Mouse (Mus musculus) CH12.LX (cell line): ENCODE data around the gene Slc17a5.

Source experiments
- CHD2 ChIP-seq: IDR thresholded peaks from 2 replicates; pipeline ENCODE4 v1.6.1; 2011; ENCODE audit warnings: low read length, improper control_type of control experiment
- E2F4 ChIP-seq: IDR thresholded peaks from 2 replicates; pipeline ENCODE4 v1.6.1; 2011; ENCODE audit warnings: low read depth, low read length, improper control_type of control experiment; ENCODE audit not compliant: insufficient replicate concordance
- MYC ChIP-seq: IDR thresholded peaks from 2 replicates; pipeline ENCODE4 v1.6.1; 2011; ENCODE audit warnings: low read depth, mild to moderate bottlenecking, improper control_type of control experiment, low read length
- POLR2A ChIP-seq: IDR thresholded peaks from 2 replicates; pipeline ENCODE4 v1.6.1; 2011; ENCODE audit warnings: low read depth, mild to moderate bottlenecking, improper control_type of control experiment, low read length
- RAD21 ChIP-seq: IDR thresholded peaks from 2 replicates; pipeline ENCODE4 v1.6.1; 2011; ENCODE audit warnings: low read depth, mild to moderate bottlenecking, low read length, improper control_type of control experiment, moderate library complexity
- ZMIZ1 ChIP-seq: IDR thresholded peaks from 2 replicates; pipeline ENCODE4 v1.6.1; 2012; ENCODE audit warnings: low read depth, mild to moderate bottlenecking, inconsistent platforms, low read length, improper control_type of control experiment

DNA sequence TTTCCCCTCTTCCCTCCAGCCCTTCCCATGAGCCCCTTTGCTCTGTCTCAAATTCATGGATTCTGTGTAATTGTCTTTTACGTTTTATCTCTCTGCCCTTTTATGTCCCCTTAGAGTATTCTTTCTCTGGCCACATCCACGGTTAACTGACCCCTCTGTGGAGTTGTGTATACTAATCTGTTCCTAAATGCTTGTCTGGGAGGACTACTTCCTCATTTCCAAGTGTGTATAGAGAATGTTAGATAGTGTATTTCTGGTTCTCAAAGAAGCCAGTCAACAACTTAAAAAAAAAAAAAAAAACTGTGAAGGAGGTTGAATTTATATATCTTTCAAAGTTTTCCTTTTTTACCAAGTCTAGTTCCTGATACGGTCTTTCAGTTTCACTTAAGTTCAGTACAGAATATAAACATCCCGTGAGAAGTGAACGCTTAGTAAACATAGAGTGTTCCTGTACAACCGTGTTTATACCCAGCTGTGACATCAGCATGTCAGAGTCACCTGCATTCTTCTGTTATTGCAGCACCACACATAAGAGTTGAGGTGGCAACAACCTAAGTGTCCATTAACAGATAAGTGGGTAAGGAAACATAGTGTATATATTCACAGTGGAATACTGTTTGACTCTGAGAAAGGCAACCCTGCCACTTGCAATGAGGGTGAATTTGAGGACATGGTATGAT is 44.1 kb upstream of the Slc17a5 start:
- TF ChIP-seq MYC, result no peak
- TF ChIP-seq RAD21, result no peak
- TF ChIP-seq ZMIZ1, result no peak
- no peak for TF ChIP-seq CHD2
- TF ChIP-seq POLR2A, result no peak
- TF ChIP-seq E2F4, result no peak
